Mouse (Mus musculus) lung, adult 2 months (tissue): ENCODE measurements around the gene Cd82.

ENCODE experiments used
- CTCF ChIP-seq: fragments of 200-500 bp; IDR thresholded peaks from 2 replicates; pipeline ENCODE4 v1.5.1; 2011; ENCODE audit warnings: mild to moderate bottlenecking, low read length, control low read depth; ENCODE audit not compliant: insufficient read depth
- POLR2A ChIP-seq: fragments of 200-500 bp; IDR thresholded peaks from 2 replicates; pipeline ENCODE4 v1.6.1; 2011; ENCODE audit warnings: low read depth, mild to moderate bottlenecking, control low read depth, low read length, borderline replicate concordance; ENCODE audit errors: extremely low read depth

DNA sequence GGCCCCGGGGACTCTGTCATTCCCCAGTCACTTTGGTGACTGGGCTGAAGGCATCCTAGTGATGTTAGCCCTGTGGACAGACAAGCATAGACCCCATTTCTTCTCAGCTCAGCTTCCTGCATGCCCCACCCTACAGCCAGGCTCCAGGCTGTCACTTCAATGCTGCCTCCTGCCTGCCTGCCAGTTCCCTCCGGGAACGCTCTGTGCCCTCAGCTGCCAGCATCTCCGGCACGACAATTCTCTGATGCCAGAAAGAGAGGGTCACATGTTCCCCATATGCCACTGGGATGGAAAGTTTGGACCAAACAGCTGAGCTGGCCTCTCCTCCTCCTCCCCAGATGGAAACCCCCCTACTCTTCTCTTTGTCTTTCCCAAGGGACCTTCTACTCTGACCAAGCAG is 79.1 kb downstream of the Cd82 start:
- TF ChIP-seq CTCF: no peak
- TF ChIP-seq POLR2A: no peak
